Mouse (Mus musculus): ENCODE data around the gene Fyco1. TPM values are rescaled to one million over a fixed set of nuclear protein-coding genes. Genes with fewer than 3 reads are reported as not detected.

The Fyco1 gene
- polyA plus RNA-seq (2015; fragmentation: Nextera tagmentation; extraction: Ambion mirVana) = 18.7 and 19.0 TPM in 2 replicates

DNA sequence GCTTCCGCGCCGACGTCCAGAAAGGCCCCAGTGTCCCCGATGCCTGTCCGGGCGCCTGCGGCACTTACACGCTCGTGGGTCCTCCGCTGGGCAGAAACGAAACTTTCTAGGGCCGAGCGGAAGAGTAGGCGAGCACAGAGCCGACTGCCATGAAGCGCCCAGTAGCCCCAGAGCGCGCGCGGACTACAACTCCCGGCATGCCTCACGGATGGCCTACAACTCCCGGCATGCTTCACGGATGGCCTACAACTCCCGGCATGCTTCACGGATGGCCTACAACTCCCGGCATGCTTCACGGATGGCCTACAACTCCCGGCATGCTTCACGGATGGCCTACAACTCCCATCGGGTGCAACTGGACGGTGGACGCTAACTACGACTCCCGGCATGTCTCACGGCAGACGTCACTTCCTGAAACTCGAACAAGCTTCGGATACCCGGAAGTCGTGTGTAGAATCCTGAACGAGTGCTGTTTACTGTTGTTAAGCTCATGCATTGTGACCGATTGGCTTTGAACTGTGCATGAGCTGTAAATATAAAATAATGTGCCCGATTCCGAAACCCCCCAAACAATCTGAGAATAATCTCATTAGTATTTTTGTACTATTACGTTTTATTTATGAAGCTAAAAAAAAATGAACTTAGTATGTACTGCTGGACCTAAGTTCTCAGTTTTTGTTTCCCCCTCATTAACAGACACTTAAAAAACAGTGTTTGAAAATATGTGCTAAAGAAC lies at the start of gene Fyco1:
Gene Fyco1, minus strand, starts transcription at position 187 of the 736 bp plus-strand sequence.
- Histone ChIP-seq H3K27me3 (replicated peaks) (no peaks in the 10 kb centered on the region), H3K4me3 (peak within 1 kb of the TSS; percentile 69), H3K36me3 (replicated peaks) (no peaks in the 10 kb centered on the region), H3K9ac (peak within 1 kb of the TSS; percentile 47), H3K9me3 (no peaks in the 10 kb centered on the region), H3K4me1 (peaks cover 12% of the 10 kb centered on the region), H3K4me2 (peak within 1 kb of the TSS; percentile 80), H3K27ac (peak within 1 kb of the TSS; percentile 83)
- ATAC-seq (replicated peaks) = peak; percentile 98
- under 1% methylated on average over 47 of the region's 47 CpGs for whole genome bisulfite sequencing

DNA sequence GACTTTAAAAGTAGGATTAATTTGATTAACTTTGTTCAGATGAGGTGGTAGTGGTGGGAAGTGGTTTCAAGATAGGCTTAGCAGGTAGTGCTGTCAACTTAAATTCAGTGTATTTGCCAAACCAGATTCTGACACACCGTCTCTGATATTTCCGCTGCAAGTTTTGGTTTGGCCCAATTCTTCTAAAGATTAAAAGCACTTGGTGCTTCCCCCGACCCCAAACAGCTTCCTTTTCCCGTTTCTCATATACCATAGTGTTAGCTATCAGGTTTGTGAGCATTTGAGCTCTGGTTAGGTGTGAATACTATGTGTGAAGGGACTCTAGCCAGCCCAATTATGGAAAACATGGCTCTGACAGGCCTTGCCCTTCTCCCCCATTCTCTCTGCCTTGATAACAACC lies 20.4 kb upstream of the Fyco1 start:
- no peak overlapping the region for H3K4me3 ChIP-seq
- ATAC-seq (replicated peaks) = no peak
- no peak overlapping the region for H3K9ac ChIP-seq
- H3K27ac ChIP-seq = no peak overlapping the region
- no peaks in the 10 kb centered on the region for H3K9me3 ChIP-seq
- no peak overlapping the region for H3K4me2 ChIP-seq
- H3K27me3 ChIP-seq (replicated peaks) = no peaks in the 10 kb centered on the region
- 72% methylated on average over 4 of the region's 4 CpGs for WGBS
- H3K36me3 ChIP-seq (replicated peaks) = no peaks in the 10 kb centered on the region
- no peaks in the 10 kb centered on the region for H3K4me1 ChIP-seq

DNA sequence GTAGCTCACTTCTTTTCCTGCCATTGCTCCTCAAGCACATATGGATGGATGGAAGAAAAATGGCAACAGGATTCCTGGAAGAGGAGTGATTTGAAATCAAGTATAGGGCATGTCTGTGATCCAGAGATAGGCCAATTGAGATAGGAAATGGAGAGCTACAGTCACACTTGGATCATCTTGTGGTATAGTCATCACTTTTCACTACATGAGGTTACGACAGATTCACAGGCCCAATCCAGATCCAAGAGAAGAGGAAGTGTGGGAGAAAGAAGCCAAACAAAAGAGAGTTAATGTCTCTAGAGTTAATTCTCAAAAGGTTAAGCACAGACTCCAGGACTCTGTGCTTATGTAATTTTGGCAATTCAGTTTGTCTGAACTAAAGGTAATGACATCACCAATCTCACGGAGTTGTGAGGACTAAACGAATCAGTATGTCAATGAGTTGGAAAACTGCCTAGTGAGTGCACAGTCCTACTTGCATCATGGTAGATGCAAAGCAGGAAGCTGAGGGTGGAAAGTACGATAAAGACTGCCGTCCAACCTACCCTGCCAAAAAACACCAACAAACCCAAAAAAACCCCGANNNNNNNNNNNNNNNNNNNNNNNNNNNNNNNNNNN lies 17.6 kb upstream of the Fyco1 start:
- H3K4me2 ChIP-seq = no peak overlapping the region
- no peak overlapping the region for H3K27ac ChIP-seq
- H3K9ac ChIP-seq = no peak overlapping the region
- ATAC-seq (replicated peaks) = no peak
- no peaks in the 10 kb centered on the region for H3K4me1 ChIP-seq
- H3K4me3 ChIP-seq = no peak overlapping the region
- H3K27me3 ChIP-seq (replicated peaks) = no peaks in the 10 kb centered on the region
- WGBS = 51% methylated on average over 6 of the region's 6 CpGs
- H3K36me3 ChIP-seq (replicated peaks) = no peaks in the 10 kb centered on the region
- no peaks in the 10 kb centered on the region for H3K9me3 ChIP-seq

DNA sequence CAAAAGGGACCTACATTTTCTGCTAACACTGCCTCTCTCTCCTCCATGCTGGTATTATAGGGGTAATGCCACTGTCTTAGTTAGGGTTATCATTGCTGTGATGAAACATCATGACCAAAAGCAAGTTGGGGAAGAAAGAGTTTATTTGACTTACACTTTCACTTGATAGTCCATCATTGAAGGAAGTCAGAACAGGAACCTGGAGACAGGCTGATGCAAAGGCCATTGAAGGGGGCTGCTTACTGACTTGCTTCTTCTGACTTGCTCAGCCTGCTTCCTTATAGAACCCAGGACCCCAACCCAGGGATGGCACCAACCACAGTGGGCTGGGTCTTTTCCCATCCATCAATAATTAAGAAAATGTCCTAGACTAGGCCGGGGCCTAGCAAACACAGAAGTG lies 11.9 kb upstream of the Fyco1 start:
- H3K4me1 ChIP-seq = no peaks in the 10 kb centered on the region

DNA sequence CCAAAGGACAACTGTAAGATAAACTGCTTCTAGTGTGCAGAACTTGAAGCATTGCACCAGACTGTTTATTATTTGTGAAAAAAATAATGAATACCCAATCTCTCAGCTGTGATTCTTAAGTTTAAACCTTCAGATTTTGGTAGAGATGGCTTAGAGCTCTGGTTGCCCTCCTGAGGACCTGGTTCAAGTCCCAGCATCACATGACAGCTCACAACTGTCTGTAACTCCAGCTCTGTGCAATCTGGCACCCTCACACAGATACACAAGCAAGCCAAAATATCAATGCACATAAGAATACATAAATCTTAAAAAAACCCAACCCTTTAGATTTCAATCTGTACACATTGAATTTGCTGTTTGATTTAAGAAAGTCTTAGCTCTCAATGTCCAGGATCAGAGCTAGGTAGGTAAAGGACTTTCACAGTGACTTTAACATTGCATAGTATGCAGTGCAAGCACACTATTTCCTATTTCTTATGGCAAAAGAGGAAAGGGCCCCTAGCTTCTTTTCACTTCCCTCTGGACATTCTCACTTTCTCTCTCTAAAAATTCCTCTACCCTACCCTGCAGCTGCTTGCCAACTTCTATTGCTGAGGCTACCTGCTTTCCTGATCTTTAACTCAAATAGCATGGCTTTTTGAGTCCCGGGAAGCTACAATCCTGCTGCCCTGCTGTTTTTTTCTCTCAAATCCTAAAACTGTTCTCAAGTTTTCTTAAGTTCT lies 11.4 kb upstream of the Fyco1 start:
- no peaks in the 10 kb centered on the region for H3K36me3 ChIP-seq (replicated peaks)
- no peaks in the 10 kb centered on the region for H3K4me1 ChIP-seq
- H3K4me3 ChIP-seq = no peak overlapping the region
- H3K27me3 ChIP-seq (replicated peaks) = no peaks in the 10 kb centered on the region
- H3K9ac ChIP-seq = no peak overlapping the region
- ATAC-seq (replicated peaks) = no peak
- H3K27ac ChIP-seq = no peak overlapping the region
- H3K4me2 ChIP-seq = no peak overlapping the region
- 91% methylated on average over 1 of the region's 1 CpGs for WGBS
- H3K9me3 ChIP-seq = no peaks in the 10 kb centered on the region

More for the DNA sequence above, 11.9 kb upstream of the Fyco1 start:
- no peak for ATAC-seq (replicated peaks)
- no peaks in the 10 kb centered on the region for H3K9me3 ChIP-seq
- H3K36me3 ChIP-seq (replicated peaks) = no peaks in the 10 kb centered on the region
- WGBS = 91% methylated on average over 1 of the region's 1 CpGs
- no peak overlapping the region for H3K4me2 ChIP-seq
- H3K27me3 ChIP-seq (replicated peaks) = no peaks in the 10 kb centered on the region
- H3K9ac ChIP-seq = no peak overlapping the region
- H3K4me3 ChIP-seq = no peak overlapping the region
- H3K27ac ChIP-seq = no peak overlapping the region

DNA sequence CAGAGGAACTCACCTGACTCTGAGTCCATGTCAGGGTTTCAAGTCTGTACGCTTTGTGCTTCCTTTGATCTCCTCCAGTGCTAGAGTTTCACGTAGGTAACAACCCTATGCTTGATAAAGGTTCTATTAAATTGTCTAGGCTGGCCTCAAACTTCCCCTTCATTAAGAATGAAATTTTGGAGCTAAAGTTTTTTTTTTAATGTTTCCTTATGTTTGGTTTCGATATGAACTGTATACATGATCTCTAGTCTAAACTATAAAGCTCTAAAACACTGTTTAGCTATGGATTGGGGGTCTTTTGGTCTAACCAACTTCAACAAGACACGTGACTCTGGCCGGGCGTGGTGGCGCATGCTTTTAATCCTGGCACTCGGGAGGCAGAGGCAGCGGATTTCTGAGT lies 10.2 kb upstream of the Fyco1 start, which contains the start of gene Xcr1:
Gene Xcr1, minus strand, starts transcription at position 101 of the 400 bp plus-strand sequence.
- Histone ChIP-seq H3K9ac (no peak within 1 kb of the TSS), H3K4me2 (no peak within 1 kb of the TSS), H3K36me3 (replicated peaks) (no peaks in the 10 kb centered on the region), H3K4me3 (no peak within 1 kb of the TSS), H3K27ac (no peak within 1 kb of the TSS), H3K4me1 (no peaks in the 10 kb centered on the region), H3K27me3 (replicated peaks) (no peaks in the 10 kb centered on the region), H3K9me3 (no peaks in the 10 kb centered on the region)
- 86% methylated on average over 9 of the region's 9 CpGs for WGBS
- no peak for ATAC-seq (replicated peaks)

DNA sequence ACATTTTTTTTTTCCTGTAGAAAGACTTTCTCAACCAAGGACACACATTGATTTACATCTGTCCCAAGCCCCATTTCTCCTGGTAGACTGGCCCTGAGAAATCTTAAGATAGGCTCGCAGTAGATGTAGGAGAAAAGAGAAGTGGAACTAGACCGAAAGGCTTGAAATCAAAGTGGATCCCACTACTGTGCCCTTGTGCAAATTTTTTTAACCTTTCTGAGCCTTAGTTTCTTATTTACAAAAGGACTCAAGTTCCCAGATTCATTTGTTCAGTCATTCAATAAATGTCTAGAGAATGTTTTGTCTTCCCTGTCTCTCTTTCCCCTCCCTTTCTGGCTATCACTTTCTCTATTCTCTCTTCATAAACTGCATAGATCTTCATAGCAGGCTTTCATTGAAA lies 5.1 kb upstream of the Fyco1 start:
- H3K27ac ChIP-seq = no peak overlapping the region
- peaks cover 4% of the 10 kb centered on the region for H3K4me1 ChIP-seq
- no peak overlapping the region for H3K4me3 ChIP-seq
- H3K9ac ChIP-seq = no peak overlapping the region
- 87% methylated on average over 2 of the region's 2 CpGs for WGBS
- H3K36me3 ChIP-seq (replicated peaks) = no peaks in the 10 kb centered on the region
- H3K27me3 ChIP-seq (replicated peaks) = no peaks in the 10 kb centered on the region
- no peaks in the 10 kb centered on the region for H3K9me3 ChIP-seq
- ATAC-seq (replicated peaks) = no peak
- no peak overlapping the region for H3K4me2 ChIP-seq

DNA sequence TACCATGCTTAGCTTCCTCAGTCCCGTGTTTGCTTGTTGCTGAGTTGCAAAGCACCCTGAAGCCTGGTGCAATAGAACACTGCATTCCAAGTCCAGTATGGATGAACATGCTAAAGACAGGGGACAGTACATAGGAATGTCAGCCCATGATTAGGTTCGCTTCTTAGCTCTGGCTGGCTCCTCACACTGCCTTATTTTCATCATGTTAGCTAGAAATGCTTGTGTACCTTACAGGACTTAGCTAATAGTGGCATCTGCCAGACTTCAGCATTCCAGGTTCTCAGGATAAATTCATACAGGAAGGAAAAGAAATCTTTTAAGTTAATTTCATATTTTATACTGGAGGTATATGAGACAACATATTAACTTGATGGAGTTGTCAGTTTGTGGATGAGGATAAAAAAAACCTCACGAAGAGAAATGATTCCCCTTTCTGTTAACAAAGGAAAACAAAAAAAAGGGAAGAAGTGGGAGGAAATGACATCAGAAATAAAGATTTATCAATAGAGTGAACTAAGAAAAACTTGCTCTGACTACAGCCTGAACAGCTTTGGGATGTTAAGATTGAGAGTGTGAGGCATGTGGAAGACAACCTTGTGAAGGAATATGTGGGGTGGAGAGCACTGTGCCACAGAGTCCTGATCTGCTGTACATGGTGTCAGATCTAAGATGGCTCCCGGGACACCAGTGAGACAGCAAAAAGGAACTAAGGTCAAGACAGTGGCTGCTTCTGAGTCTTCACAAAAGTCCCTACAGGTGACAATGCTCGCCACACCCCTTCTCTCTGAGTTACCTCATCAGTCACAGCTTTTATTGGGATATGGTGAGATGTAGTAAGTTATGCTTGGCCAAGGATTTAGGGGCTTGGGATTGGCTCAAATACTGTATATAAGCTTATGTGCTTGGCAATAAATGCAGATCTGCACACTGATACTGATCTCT lies 1.0 kb upstream of the Fyco1 start:
- peak; percentile 25 for ATAC-seq (replicated peaks)
- 65% methylated on average over 5 of the region's 5 CpGs for WGBS
- H3K4me1 ChIP-seq = peaks cover 12% of the 10 kb centered on the region

DNA sequence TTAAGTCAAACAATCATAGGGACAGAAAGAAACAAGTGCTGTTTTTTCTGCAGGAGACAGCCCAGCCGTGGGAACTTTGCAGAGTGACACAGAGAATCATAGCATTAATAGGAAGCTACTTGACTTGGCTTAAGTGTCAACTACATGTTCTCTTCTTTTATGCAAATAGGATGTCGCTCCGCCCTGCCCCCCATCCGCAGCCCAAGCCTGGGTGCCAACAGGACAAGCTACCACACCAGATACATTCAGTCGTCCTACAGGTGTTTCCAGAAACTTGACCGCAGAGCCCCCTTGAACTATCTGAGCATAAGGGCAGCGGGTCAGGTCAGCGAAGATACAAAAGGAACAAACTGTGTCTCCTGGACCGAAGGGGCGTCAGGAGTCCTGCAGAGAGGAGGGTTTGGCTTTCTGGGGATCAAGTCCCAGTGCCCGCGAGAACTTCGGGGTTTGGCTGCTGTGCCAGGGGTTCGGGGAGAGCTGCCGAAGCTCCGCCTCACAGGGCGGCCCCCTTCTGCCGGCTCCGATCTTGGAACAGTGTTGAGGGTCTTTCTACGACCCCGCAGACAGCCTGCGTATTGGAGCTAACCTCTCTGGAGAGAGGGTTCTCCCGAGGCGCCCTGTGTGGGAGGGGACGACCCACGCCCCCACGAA lies 512 bp downstream of the Fyco1 start:
- peak overlapping the region; percentile 80 for H3K4me2 ChIP-seq

More for the DNA sequence above, 1.0 kb upstream of the Fyco1 start:
- H3K27ac ChIP-seq = peak overlapping the region; percentile 69
- H3K36me3 ChIP-seq (replicated peaks) = no peaks in the 10 kb centered on the region
- H3K27me3 ChIP-seq (replicated peaks) = no peaks in the 10 kb centered on the region
- peak overlapping the region; percentile 39 for H3K9ac ChIP-seq
- H3K4me3 ChIP-seq = peak overlapping the region; percentile 69
- H3K4me2 ChIP-seq = peak overlapping the region; percentile 56
- no peaks in the 10 kb centered on the region for H3K9me3 ChIP-seq

DNA sequence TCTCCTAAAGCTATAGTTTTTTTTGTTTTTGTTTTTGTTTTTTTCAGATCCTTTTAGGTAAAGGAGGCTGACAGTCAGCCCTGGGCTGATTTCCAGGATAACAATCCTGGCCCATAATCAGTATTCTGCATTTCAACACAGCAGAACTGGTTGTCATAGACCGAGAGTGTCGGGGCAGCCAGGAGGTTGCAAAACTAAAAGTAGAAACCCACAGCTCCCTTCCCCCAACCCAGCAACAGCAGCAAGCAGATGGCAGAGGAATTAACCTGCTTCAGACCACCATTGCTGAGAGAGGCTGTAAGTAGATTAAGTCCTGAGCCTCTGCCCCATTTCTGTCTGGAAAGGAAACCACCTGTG lies 1.0 kb downstream of the Fyco1 start:
- peak overlapping the region; percentile 80 for H3K4me2 ChIP-seq
- no peaks in the 10 kb centered on the region for H3K27me3 ChIP-seq (replicated peaks)
- peaks cover 12% of the 10 kb centered on the region for H3K4me1 ChIP-seq
- 5% methylated on average over 2 of the region's 2 CpGs for WGBS
- H3K36me3 ChIP-seq (replicated peaks) = no peaks in the 10 kb centered on the region
- no peaks in the 10 kb centered on the region for H3K9me3 ChIP-seq
- peak overlapping the region; percentile 69 for H3K4me3 ChIP-seq
- peak overlapping the region; percentile 83 for H3K27ac ChIP-seq
- ATAC-seq (replicated peaks) = no peak
- no peak overlapping the region for H3K9ac ChIP-seq

More for the DNA sequence above, 512 bp downstream of the Fyco1 start:
- no peaks in the 10 kb centered on the region for H3K36me3 ChIP-seq (replicated peaks)
- under 1% methylated on average over 27 of the region's 27 CpGs for WGBS
- peaks cover 12% of the 10 kb centered on the region for H3K4me1 ChIP-seq
- peak overlapping the region; percentile 69 for H3K4me3 ChIP-seq
- no peaks in the 10 kb centered on the region for H3K9me3 ChIP-seq
- no peaks in the 10 kb centered on the region for H3K27me3 ChIP-seq (replicated peaks)
- peak overlapping the region; percentile 83 for H3K27ac ChIP-seq
- ATAC-seq (replicated peaks) = peak; percentile 85
- H3K9ac ChIP-seq = peak overlapping the region; percentile 47

DNA sequence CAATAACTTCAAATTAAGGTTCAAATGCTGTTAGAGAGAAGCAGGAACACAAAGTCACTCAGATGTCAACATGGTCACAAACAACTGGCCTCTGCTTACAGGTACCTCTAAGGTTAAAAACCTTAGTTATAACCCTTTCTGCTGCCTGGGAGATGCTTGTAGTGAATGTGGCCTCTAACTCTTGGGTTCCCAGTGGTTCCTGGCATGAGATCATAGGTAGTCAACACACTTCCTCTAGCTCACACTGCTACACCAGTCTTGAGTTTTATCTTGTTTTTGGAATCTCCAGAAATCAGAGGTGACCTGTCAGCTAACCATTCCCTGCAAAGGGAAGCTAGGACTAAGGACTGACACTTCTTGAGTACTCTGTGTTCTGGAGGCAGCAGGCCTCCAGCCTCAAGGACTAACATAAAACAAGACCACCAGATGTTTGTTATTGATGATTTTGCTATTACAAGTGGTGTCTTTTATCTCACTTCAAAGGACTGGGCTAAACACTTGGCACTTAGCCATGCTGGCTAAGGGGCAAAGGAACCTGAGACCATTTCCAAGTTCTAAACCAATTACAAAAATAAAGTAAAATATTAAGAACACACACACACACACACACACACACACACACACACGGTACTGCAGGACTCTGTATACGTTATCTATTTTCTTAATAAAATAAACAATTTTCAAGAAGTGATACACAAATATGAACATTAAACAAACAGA lies 1.6 kb downstream of the Fyco1 start:
- no peak for ATAC-seq (replicated peaks)
- no peak overlapping the region for H3K4me3 ChIP-seq
- H3K4me2 ChIP-seq = peak overlapping the region; percentile 80

More for the DNA sequence above, 1.6 kb downstream of the Fyco1 start:
- Histone ChIP-seq H3K36me3 (replicated peaks) (no peaks in the 10 kb centered on the region), H3K27ac (no peak overlapping the region), H3K9me3 (no peaks in the 10 kb centered on the region), H3K9ac (no peak overlapping the region), H3K4me1 (peaks cover 12% of the 10 kb centered on the region), H3K27me3 (replicated peaks) (no peaks in the 10 kb centered on the region)
- 70% methylated on average over 2 of the region's 2 CpGs for WGBS

All from midbrain, embryonic 15.5 days (tissue).